Mouse (Mus musculus): Measurements from ENCODE around the gene Mctp2. TPM values are rescaled to one million over a fixed set of nuclear protein-coding genes. Genes with fewer than 3 reads are reported as not detected.

The Mctp2 gene
- polyA plus RNA-seq, 1 experiment from 2014 or later = 0.70 TPM

GRCm38 (mm10) chr7:72223558-72223957, 82.8 kb downstream of the Mctp2 start:
- H3K4me1 ChIP-seq (replicated peaks) = no peaks in the 10 kb centered on the region; the same call in 1 of the 2 replicates
- no peak overlapping the region for H3K4me3 ChIP-seq
- no peaks in the 10 kb centered on the region for H3K27me3 ChIP-seq (replicated peaks)
- H3K9ac ChIP-seq = no peak overlapping the region
- H3K4me2 ChIP-seq = no peak overlapping the region
- WGBS = 79% methylated on average over 5 of the region's 5 CpGs
- no peaks in the 10 kb centered on the region for H3K36me3 ChIP-seq
- ATAC-seq (ENCODE audit: insufficient number of reproducible peaks, low FRiP score) = no peak
- H3K9me3 ChIP-seq (replicated peaks) = no peaks in the 10 kb centered on the region
- no peak overlapping the region for H3K27ac ChIP-seq (ENCODE audit: poor library complexity, severe bottlenecking)

DNA sequence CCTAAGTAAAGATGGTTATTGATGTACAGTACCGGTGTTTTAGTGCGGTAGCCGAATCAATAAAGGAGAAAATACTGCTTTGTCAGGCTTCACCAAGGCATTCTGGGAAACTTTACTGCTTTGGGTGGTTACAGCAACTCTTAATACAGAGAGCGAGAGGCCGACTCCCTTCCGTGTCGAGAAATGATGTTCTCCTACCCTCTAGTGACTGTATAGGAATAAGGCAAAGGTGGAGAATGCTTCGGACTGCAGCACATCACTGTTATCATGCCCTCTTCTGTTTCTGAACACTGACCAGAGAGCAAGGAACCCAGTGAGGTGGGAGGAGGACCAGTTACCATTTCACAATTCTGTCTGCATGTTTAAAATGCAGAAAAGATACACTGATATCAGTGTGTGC, 83.9 kb downstream of the Mctp2 start:
- 75% methylated on average over 8 of the region's 8 CpGs for WGBS
- Histone ChIP-seq H3K9me3 (replicated peaks) (no peaks in the 10 kb centered on the region), H3K27ac (ENCODE audit: poor library complexity, severe bottlenecking) (no peak overlapping the region), H3K4me3 (no peak overlapping the region), H3K27me3 (replicated peaks) (no peaks in the 10 kb centered on the region), H3K4me1 (replicated peaks) (peaks cover 3% of the 10 kb centered on the region), H3K4me2 (no peak overlapping the region), H3K9ac (no peak overlapping the region), H3K36me3 (no peaks in the 10 kb centered on the region)
- no peak for ATAC-seq (ENCODE audit: insufficient number of reproducible peaks, low FRiP score)

- Histone ChIP-seq H3K27me3 (replicated peaks) (no peaks in the 10 kb centered on the region), H3K36me3 (no peaks in the 10 kb centered on the region), H3K9ac (no peak overlapping the region), H3K4me3 (no peak overlapping the region), H3K4me2 (no peak overlapping the region), H3K4me1 (replicated peaks) (peaks cover 3% of the 10 kb centered on the region), H3K27ac (ENCODE audit: poor library complexity, severe bottlenecking) (no peak overlapping the region), H3K9me3 (replicated peaks) (no peaks in the 10 kb centered on the region)
- 48% methylated on average over 7 of the region's 7 CpGs for WGBS
- no peak for ATAC-seq (ENCODE audit: insufficient number of reproducible peaks, low FRiP score)
Observed at GRCm38 (mm10) chr7:72218048-72218447, 88.4 kb downstream of the Mctp2 start.

GRCm38 (mm10) chr7:72215563-72216215, 90.7 kb downstream of the Mctp2 start:
- no peaks in the 10 kb centered on the region for H3K27me3 ChIP-seq (replicated peaks)
- peaks cover 3% of the 10 kb centered on the region for H3K4me1 ChIP-seq (replicated peaks)

DNA sequence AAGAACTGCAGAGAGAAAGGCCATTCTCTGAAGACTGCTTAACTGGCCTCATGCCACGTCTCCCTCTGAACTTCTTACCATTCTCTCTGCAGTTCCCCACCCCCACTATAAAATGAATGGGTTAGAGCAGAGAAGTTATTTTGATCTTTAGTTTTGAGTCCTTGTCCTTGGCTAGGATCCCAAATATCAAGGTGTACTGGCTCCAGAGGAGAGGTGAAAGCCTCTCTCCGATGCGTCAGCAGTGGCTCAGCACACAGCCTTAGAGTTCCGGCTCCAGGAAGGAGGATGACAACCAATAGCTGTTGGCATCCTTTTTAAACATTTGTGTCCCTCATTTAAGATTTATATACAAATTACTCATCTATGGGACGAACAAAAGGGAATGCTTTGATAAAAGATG, 96.2 kb downstream of the Mctp2 start:
- no peak overlapping the region for H3K9ac ChIP-seq
- H3K9me3 ChIP-seq (replicated peaks) = no peaks in the 10 kb centered on the region
- H3K4me1 ChIP-seq (replicated peaks) = 0 out of 2 replicates have a peak, but pooled peaks cover 3% of the 10 kb centered on the region
- no peak overlapping the region for H3K4me3 ChIP-seq
- WGBS = 75% methylated on average over 5 of the region's 5 CpGs
- H3K36me3 ChIP-seq = no peaks in the 10 kb centered on the region
- H3K27me3 ChIP-seq (replicated peaks) = no peaks in the 10 kb centered on the region
- no peak overlapping the region for H3K27ac ChIP-seq (ENCODE audit: poor library complexity, severe bottlenecking)
- no peak for ATAC-seq (ENCODE audit: insufficient number of reproducible peaks, low FRiP score)
- no peak overlapping the region for H3K4me2 ChIP-seq

More at GRCm38 (mm10) chr7:72215563-72216215, 90.7 kb downstream of the Mctp2 start:
- no peaks in the 10 kb centered on the region for H3K9me3 ChIP-seq (replicated peaks)
- no peak overlapping the region for H3K27ac ChIP-seq (ENCODE audit: poor library complexity, severe bottlenecking)
- 62% methylated on average over 5 of the region's 5 CpGs for WGBS
- H3K4me3 ChIP-seq = no peak overlapping the region
- ATAC-seq (ENCODE audit: insufficient number of reproducible peaks, low FRiP score) = no peak
- no peak overlapping the region for H3K4me2 ChIP-seq
- no peaks in the 10 kb centered on the region for H3K36me3 ChIP-seq
- H3K9ac ChIP-seq = no peak overlapping the region

GRCm38 (mm10) chr7:72209296-72209695, 97.1 kb downstream of the Mctp2 start:
- H3K27ac ChIP-seq (ENCODE audit: poor library complexity, severe bottlenecking) = no peak overlapping the region
- no peak overlapping the region for H3K4me3 ChIP-seq
- 0 out of 2 replicates have a peak, but pooled peaks cover 3% of the 10 kb centered on the region for H3K4me1 ChIP-seq (replicated peaks)
- H3K9me3 ChIP-seq (replicated peaks) = no peaks in the 10 kb centered on the region
- no peaks in the 10 kb centered on the region for H3K27me3 ChIP-seq (replicated peaks)
- 60% methylated on average over 5 of the region's 5 CpGs for WGBS
- no peak overlapping the region for H3K9ac ChIP-seq
- H3K4me2 ChIP-seq = no peak overlapping the region
- ATAC-seq (ENCODE audit: insufficient number of reproducible peaks, low FRiP score) = no peak
- no peaks in the 10 kb centered on the region for H3K36me3 ChIP-seq

DNA sequence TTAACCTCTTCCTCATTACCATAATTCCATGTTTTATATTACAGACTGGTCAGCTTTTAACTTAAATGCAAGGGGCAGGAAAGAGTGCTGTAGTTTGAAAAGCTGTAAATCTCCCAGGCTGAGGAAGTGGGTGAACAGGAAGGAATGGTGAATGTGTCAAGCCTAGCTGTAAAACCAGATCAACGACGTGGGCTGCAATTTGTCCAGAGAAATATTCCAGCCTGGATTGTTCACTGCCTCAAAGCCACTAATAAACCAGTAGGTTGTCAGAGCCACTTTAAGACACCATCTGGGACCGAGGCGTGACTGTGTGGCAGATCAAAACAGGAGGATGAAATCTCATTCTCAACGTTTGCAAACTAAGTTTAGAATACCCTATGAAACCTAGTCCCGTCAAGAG, 99.6 kb downstream of the Mctp2 start:
- no peak overlapping the region for H3K4me2 ChIP-seq
- no peak overlapping the region for H3K27ac ChIP-seq (ENCODE audit: poor library complexity, severe bottlenecking)
- no peaks in the 10 kb centered on the region for H3K9me3 ChIP-seq (replicated peaks)
- H3K27me3 ChIP-seq (replicated peaks) = no peaks in the 10 kb centered on the region
- H3K9ac ChIP-seq = no peak overlapping the region
- ATAC-seq (ENCODE audit: insufficient number of reproducible peaks, low FRiP score) = no peak
- 0 out of 2 replicates have a peak, but pooled peaks cover 3% of the 10 kb centered on the region for H3K4me1 ChIP-seq (replicated peaks)
- no peaks in the 10 kb centered on the region for H3K36me3 ChIP-seq
- no peak overlapping the region for H3K4me3 ChIP-seq
- WGBS = 71% methylated on average over 6 of the region's 6 CpGs

GRCm38 (mm10) chr7:72195709-72196108, 110.7 kb downstream of the Mctp2 start:
- Histone ChIP-seq H3K9ac (no peak overlapping the region), H3K36me3 (no peaks in the 10 kb centered on the region), H3K27ac (ENCODE audit: poor library complexity, severe bottlenecking) (no peak overlapping the region), H3K4me3 (no peak overlapping the region), H3K27me3 (replicated peaks) (no peaks in the 10 kb centered on the region), H3K4me2 (no peak overlapping the region), H3K4me1 (replicated peaks) (no peaks in the 10 kb centered on the region), H3K9me3 (replicated peaks) (no peaks in the 10 kb centered on the region)
- no peak for ATAC-seq (ENCODE audit: insufficient number of reproducible peaks, low FRiP score)
- WGBS = 68% methylated on average over 1 of the region's 1 CpGs

DNA sequence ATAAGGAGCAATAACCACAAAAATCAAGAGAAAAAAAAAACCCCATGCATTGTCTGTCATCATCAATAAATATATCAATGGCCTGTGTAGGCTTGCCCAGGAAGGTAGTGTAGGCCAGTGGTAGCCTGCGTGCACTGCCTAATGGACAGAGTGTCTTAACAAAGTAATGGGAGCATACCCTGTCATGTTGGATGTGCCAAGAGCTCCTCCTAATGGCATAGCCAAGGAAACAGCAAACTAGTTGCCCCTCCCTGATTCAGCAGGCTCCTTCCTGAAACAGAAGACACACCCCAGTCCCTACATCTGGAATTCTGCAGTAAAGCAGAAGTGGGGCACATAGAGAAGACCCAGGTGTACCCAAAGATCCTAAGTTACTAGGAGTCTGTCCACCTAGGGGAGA, 113.1 kb downstream of the Mctp2 start:
- H3K4me3 ChIP-seq = no peak overlapping the region
- H3K9me3 ChIP-seq (replicated peaks) = no peaks in the 10 kb centered on the region
- 68% methylated on average over 1 of the region's 1 CpGs for whole genome bisulfite sequencing
- no peaks in the 10 kb centered on the region for H3K36me3 ChIP-seq
- no peaks in the 10 kb centered on the region for H3K4me1 ChIP-seq (replicated peaks)
- no peak overlapping the region for H3K27ac ChIP-seq (ENCODE audit: poor library complexity, severe bottlenecking)
- no peak overlapping the region for H3K4me2 ChIP-seq
- no peaks in the 10 kb centered on the region for H3K27me3 ChIP-seq (replicated peaks)
- no peak for ATAC-seq (ENCODE audit: insufficient number of reproducible peaks, low FRiP score)
- H3K9ac ChIP-seq = no peak overlapping the region

DNA sequence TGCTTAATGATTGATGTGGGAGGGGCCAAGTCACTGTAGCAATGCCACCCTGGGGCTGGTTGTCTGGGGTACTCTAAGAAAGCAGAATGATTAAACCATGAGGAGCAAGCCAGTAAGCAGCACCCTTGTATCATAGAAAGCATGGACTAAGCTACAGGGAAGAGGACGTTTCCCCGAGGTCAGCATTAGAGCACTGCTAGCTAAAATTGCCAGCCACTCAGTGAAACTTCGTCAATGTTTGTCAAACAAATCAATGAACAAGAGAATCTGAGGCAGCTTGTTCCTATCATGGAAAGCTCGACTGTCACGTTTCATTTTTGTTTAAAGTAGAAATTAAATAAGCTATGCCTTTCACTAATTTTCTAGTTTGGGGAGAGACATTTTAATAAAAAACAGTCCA, 124.8 kb downstream of the Mctp2 start:
- no peaks in the 10 kb centered on the region for H3K4me1 ChIP-seq (replicated peaks)
- H3K36me3 ChIP-seq = no peaks in the 10 kb centered on the region
- no peak for ATAC-seq (ENCODE audit: insufficient number of reproducible peaks, low FRiP score)
- no peak overlapping the region for H3K4me3 ChIP-seq
- WGBS = 76% methylated on average over 5 of the region's 5 CpGs
- H3K9me3 ChIP-seq (replicated peaks) = 0 out of 2 replicates have a peak, but pooled peaks cover 3% of the 10 kb centered on the region
- H3K27ac ChIP-seq (ENCODE audit: poor library complexity, severe bottlenecking) = no peak overlapping the region
- H3K4me2 ChIP-seq = no peak overlapping the region
- H3K27me3 ChIP-seq (replicated peaks) = no peaks in the 10 kb centered on the region
- H3K9ac ChIP-seq = no peak overlapping the region

DNA sequence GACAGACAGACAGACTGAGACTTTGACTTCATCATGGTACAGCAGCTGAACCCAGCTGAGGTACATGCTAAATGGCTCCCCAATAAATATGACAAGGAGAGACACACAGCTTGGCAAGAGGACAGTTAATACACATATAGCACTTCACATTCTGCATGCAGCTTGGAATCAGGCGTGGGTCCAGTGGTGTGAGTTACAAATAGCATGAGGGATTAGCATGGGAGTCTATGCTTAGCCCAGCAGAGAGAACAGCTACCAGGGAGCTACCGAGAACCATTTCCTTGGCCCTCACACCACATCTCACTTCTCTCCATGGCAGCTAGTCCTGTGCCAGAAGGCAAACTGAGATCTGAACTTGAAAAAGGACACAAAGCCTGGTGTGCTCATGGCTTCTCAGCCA, 137.1 kb downstream of the Mctp2 start:
- Histone ChIP-seq H3K36me3 (no peaks in the 10 kb centered on the region), H3K4me2 (no peak overlapping the region), H3K27ac (ENCODE audit: poor library complexity, severe bottlenecking) (no peak overlapping the region), H3K9me3 (replicated peaks) (no peaks in the 10 kb centered on the region), H3K27me3 (replicated peaks) (no peaks in the 10 kb centered on the region), H3K4me3 (no peak overlapping the region), H3K9ac (no peak overlapping the region), H3K4me1 (replicated peaks) (no peaks in the 10 kb centered on the region)
- no peak for ATAC-seq (ENCODE audit: insufficient number of reproducible peaks, low FRiP score)
- WGBS = 70% methylated on average over 2 of the region's 2 CpGs

Data from heart, embryonic 12.5 days (tissue).